Mouse (Mus musculus) liver, embryonic 14.5 days (tissue): ENCODE results near the gene Kif5c. TPM values are rescaled to one million over a fixed set of nuclear protein-coding genes. Genes with fewer than 3 reads are reported as not detected.

Experiments used
- ATAC-seq: fragments of 200-750 bp; cut with Nextera tagmentation; 2 replicates; pipeline ENCODE4 v1.8.0; 2017; ENCODE audit warnings: moderate number of reproducible peaks, mild to moderate bottlenecking, moderate library complexity; ENCODE audit not compliant: insufficient read depth
- DNase-seq, 3 experiments: peaks; one replicate each; pipeline ENCODE4 v3.0.0-alpha.2; 2012 to 2013; ENCODE audit warnings: low read depth in 3 of 3, low spot score in 3 of 3
- H3K27ac ChIP-seq: fragments of 300-500 bp; sonication (generic); 2 replicates; pipeline ENCODE4 v1.5.1; 2014; ENCODE audit warnings: moderate library complexity, mild to moderate bottlenecking, control low read depth, inconsistent platforms
- H3K27me3 ChIP-seq: fragments of 300-500 bp; sonication (generic); 2 replicates; pipeline ENCODE4 v1.6.1; 2014; ENCODE audit warnings: mild to moderate bottlenecking, low read length, moderate library complexity; ENCODE audit not compliant: control insufficient read depth, insufficient read depth
- H3K36me3 ChIP-seq: fragments of 300-500 bp; sonication (generic); replicated peaks from 2 replicates; pipeline ENCODE4 v1.6.1; 2014; ENCODE audit warnings: low read depth; ENCODE audit not compliant: control insufficient read depth, insufficient read depth
- H3K4me1 ChIP-seq, 2 experiments: fragments of 200-500 bp in 1 of 2; fragments of 300-500 bp in 1 of 2; sonication (generic) in 1 of 2; replicated peaks; 2 replicates each; pipeline ENCODE4 v1.6.1; 2012 to 2014; ENCODE audit warnings: antibody characterized with exemption in 1 of 2, inconsistent platforms in 1 of 2, low read length in 1 of 2; ENCODE audit not compliant: control insufficient read depth in 2 of 2, insufficient read depth in 2 of 2
- H3K4me2 ChIP-seq: fragments of 300-500 bp; sonication (generic); 2 replicates; pipeline ENCODE4 v1.6.1; 2014; ENCODE audit warnings: low read depth, mild to moderate bottlenecking, control low read depth, moderate library complexity
- H3K4me3 ChIP-seq, 2 experiments: fragments of 200-500 bp in 1 of 2; fragments of 300-500 bp in 1 of 2; sonication (generic) in 1 of 2; 2 replicates each; pipeline ENCODE4 v1.5.1; 2012 to 2014; ENCODE audit warnings: low read depth in 2 of 2, low read length in 2 of 2, mild to moderate bottlenecking in 2 of 2, control low read depth in 1 of 2, inconsistent platforms in 1 of 2, moderate library complexity in 1 of 2; ENCODE audit not compliant: insufficient read depth in 1 of 2
- H3K9ac ChIP-seq: fragments of 300-500 bp; sonication (generic); replicated peaks from 2 replicates; pipeline ENCODE4 v1.6.1; 2014; ENCODE audit warnings: mild to moderate bottlenecking, control low read depth, moderate library complexity
- H3K9me3 ChIP-seq: fragments of 300-500 bp; sonication (generic); 2 replicates; pipeline ENCODE4 v1.6.1; 2016; ENCODE audit warnings: low read length, mixed read lengths; ENCODE audit not compliant: control insufficient read depth
- CTCF ChIP-seq: IDR thresholded peaks from 2 replicates; pipeline ENCODE4 v1.5.1; 2016; ENCODE audit warnings: antibody characterized with exemption, low read depth, control low read depth
- EP300 ChIP-seq: IDR thresholded peaks from 2 replicates; pipeline ENCODE4 v1.6.1; 2016; ENCODE audit warnings: antibody characterized with exemption, low read depth
- WGBS: fragments of 180-500 bp; shearing (Covaris S2); extraction: QIAGEN DNeasy Blood & Tissue Kit; methylation state at CpG from one replicate; pipeline ENCODE4 v1.1.7; 2014; ENCODE audit not compliant: insufficient replicate concordance; 5-methylcytosine and 5-hydroxymethylcytosine counted together
- polyA plus RNA-seq, 2 experiments: library from polyadenylated mRNA; depleted of rRNA in 1 of 2; stranded (reverse) in 1 of 2; unstranded in 1 of 2; fragments of >200 nt; fragmentation: Nextera tagmentation in 1 of 2; extraction: Ambion mirVana in 1 of 2; gene quantifications; 2 replicates each; pipeline versions ENCODE4 v1.2.1 to v1.2.3; 2012 to 2014

Kif5c gene
- polyA plus RNA-seq, 2 experiments, result 0.10 to 0.17 TPM

DNA sequence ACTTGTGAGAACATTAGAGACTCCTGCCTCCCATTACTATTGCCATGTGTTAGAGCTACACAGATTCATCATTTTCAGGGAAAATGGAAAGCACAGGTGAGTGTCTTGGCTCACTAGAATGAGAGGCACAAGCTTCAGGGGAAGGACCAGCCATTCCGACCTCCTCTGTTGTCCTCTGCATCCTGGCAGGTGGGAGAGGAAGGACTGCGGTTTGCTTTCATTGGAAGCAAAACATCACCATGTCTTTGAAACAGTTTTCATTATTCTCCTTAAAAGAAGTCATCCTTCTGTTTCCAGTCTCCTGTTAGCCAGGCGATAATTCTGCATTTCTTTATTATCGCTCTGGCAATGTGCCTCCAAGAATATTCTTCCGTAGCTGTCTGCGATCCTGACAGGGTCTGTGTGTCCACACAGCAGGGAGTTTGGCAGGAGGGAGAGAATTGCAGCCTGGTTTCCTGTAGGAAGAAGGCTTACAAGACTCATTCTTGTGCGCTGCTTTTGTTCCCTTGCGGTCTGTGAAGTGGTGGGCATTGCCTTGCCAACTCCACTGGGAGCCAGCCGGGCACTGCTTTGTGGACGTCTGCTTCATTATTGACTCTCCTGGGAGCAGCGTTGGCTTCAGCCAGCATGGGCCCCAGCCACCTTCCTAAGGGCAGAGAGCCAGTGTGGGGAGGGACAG lies 36.2 kb downstream of the Kif5c start:
- no peak for ATAC-seq
- WGBS, result 65% methylated on average over 11 of the region's 11 CpGs
- H3K27ac ChIP-seq, result no peak overlapping the region
- no peak for DNase-seq
- no peak for TF ChIP-seq CTCF
- no peak for TF ChIP-seq EP300
- no peaks in the 10 kb centered on the region for H3K27me3 ChIP-seq
- no peaks in the 10 kb centered on the region for H3K36me3 ChIP-seq
- H3K4me2 ChIP-seq, result no peak overlapping the region
- no peak overlapping the region for H3K4me3 ChIP-seq
- H3K4me1 ChIP-seq, result no peaks in the 10 kb centered on the region
- H3K9ac ChIP-seq, result no peak overlapping the region
- H3K9me3 ChIP-seq, result no peaks in the 10 kb centered on the region

GRCm38 (mm10) chr2:49655874-49656195 lies 36.7 kb downstream of the Kif5c start:
- WGBS, result 57% methylated on average over 3 of the region's 3 CpGs
- no peaks in the 10 kb centered on the region for H3K4me1 ChIP-seq
- H3K27ac ChIP-seq, result no peak overlapping the region
- no peak for TF ChIP-seq CTCF
- no peak for TF ChIP-seq EP300
- ATAC-seq, result no peak
- H3K9me3 ChIP-seq, result no peaks in the 10 kb centered on the region
- no peak for DNase-seq
- H3K27me3 ChIP-seq, result no peaks in the 10 kb centered on the region
- no peaks in the 10 kb centered on the region for H3K36me3 ChIP-seq
- H3K4me2 ChIP-seq, result no peak overlapping the region
- no peak overlapping the region for H3K4me3 ChIP-seq
- H3K9ac ChIP-seq, result no peak overlapping the region

- WGBS, result 49% methylated on average over 2 of the region's 2 CpGs
- H3K9ac ChIP-seq, result no peak overlapping the region
These were observed 37.9 kb downstream of the Kif5c start for GRCm38 (mm10) chr2:49656988-49657387.

GRCm38 (mm10) chr2:49657666-49658065 lies 38.6 kb downstream of the Kif5c start:
- no peak overlapping the region for H3K4me3 ChIP-seq
- DNase-seq, result no peak
- H3K9ac ChIP-seq, result no peak overlapping the region
- no peak for ATAC-seq
- H3K4me1 ChIP-seq, result no peaks in the 10 kb centered on the region
- no peak overlapping the region for H3K4me2 ChIP-seq
- no peaks in the 10 kb centered on the region for H3K36me3 ChIP-seq
- H3K27ac ChIP-seq, result no peak overlapping the region
- H3K9me3 ChIP-seq, result no peaks in the 10 kb centered on the region
- TF ChIP-seq CTCF, result no peak
- TF ChIP-seq EP300, result no peak
- WGBS, result 58% methylated on average over 3 of the region's 3 CpGs
- H3K27me3 ChIP-seq, result no peaks in the 10 kb centered on the region

More at GRCm38 (mm10) chr2:49656988-49657387, 37.9 kb downstream of the Kif5c start:
- H3K4me1 ChIP-seq, result no peaks in the 10 kb centered on the region
- no peaks in the 10 kb centered on the region for H3K9me3 ChIP-seq
- no peaks in the 10 kb centered on the region for H3K36me3 ChIP-seq
- TF ChIP-seq EP300, result no peak
- no peak for TF ChIP-seq CTCF
- no peak for ATAC-seq
- H3K27me3 ChIP-seq, result no peaks in the 10 kb centered on the region
- H3K27ac ChIP-seq, result no peak overlapping the region
- no peak overlapping the region for H3K4me3 ChIP-seq
- no peak for DNase-seq
- no peak overlapping the region for H3K4me2 ChIP-seq

- H3K4me2 ChIP-seq, result no peak overlapping the region
- H3K36me3 ChIP-seq, result no peaks in the 10 kb centered on the region
- H3K9me3 ChIP-seq, result no peaks in the 10 kb centered on the region
- 49% methylated on average over 4 of the region's 4 CpGs for WGBS
- no peaks in the 10 kb centered on the region for H3K4me1 ChIP-seq
- H3K27me3 ChIP-seq, result no peaks in the 10 kb centered on the region
- ATAC-seq (no peak), DNase-seq (no peak)
- no peak for TF ChIP-seq CTCF
- no peak for TF ChIP-seq EP300
- H3K4me3 ChIP-seq, result no peak overlapping the region
- H3K9ac ChIP-seq, result no peak overlapping the region
- no peak overlapping the region for H3K27ac ChIP-seq
These were observed 39.9 kb downstream of the Kif5c start for GRCm38 (mm10) chr2:49658988-49659387.
